ENCODE assay signal across 7 mouse cellular contexts in the genomic region with DNA sequence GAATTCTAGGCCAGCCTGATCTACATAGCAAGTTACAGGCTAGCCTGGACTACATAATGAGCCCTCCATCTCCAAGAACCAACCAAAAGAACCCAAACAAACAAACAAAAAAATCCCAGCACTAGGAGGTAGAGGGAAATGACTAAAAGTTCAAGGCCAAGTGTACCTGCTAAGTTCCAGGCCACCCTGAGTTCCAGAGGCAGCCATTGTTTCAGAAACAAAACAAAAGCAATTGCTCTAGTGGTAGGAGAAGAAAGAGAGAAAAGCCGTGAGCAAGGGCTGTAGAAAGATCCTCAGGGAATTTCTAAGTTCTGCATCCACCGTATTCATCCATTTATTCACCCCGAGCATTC. TPM values are rescaled to one million over a fixed set of nuclear protein-coding genes. Genes with fewer than 3 reads are reported as not detected.
DNase-seq lines count a peak whose midpoint lies in the region; ATAC-seq and TF ChIP-seq lines count a peak whose summit lies in the region.

No protein-coding gene starts in this region.

- no peaks in the 10 kb centered on the region for H3K9me3 ChIP-seq in embryonic facial prominence, embryonic 13.5 days
- H3K9me3 ChIP-seq in intestine, postnatal 0 days (ENCODE audit: control insufficient read depth), result no peaks in the 10 kb centered on the region
- no peaks in the 10 kb centered on the region for H3K9me3 ChIP-seq in neural tube, embryonic 15.5 days (replicated peaks)

- H3K27me3 ChIP-seq in embryonic facial prominence, embryonic 13.5 days, result no peaks in the 10 kb centered on the region
- no peaks in the 10 kb centered on the region for H3K27me3 ChIP-seq in intestine, postnatal 0 days (replicated peaks; ENCODE audit: control insufficient read depth, insufficient read depth, low read length)
- no peaks in the 10 kb centered on the region for H3K27me3 ChIP-seq in neural tube, embryonic 15.5 days (replicated peaks)

- H3K9ac ChIP-seq in embryonic facial prominence, embryonic 13.5 days, result peak overlapping the region; percentile 95
- H3K9ac ChIP-seq in intestine, postnatal 0 days (ENCODE audit: low read depth, low read length), result peak overlapping the region; percentile 95
- H3K9ac ChIP-seq in neural tube, embryonic 15.5 days (replicated peaks), result peak overlapping the region; percentile 78

- no peak for ATAC-seq in embryonic facial prominence, embryonic 13.5 days (ENCODE audit: insufficient number of reproducible peaks, insufficient read depth, low FRiP score, low TSS enrichment, low read depth)
- ATAC-seq in intestine, postnatal 0 days, result no peak
- ATAC-seq in neural tube, embryonic 15.5 days (ENCODE audit: low FRiP score), result no peak

- no peak for TF ChIP-seq POLR2A in lung, adult 2 months (IDR thresholded peaks at IDR 0.05; ENCODE audit: borderline replicate concordance, extremely low read depth, low read depth, low read length)

- peaks cover 2% of the 10 kb centered on the region; the same call in 1 of the 2 replicates for H3K4me1 ChIP-seq in lung, adult 2 months (ENCODE audit: control insufficient read depth, insufficient read depth, low read length)
- peaks cover 16% of the 10 kb centered on the region for H3K4me1 ChIP-seq in embryonic facial prominence, embryonic 13.5 days
- no peaks in the 10 kb centered on the region for H3K4me1 ChIP-seq in intestine, postnatal 0 days (replicated peaks; ENCODE audit: control insufficient read depth, insufficient read depth, low read length)
- peaks cover 17% of the 10 kb centered on the region for H3K4me1 ChIP-seq in neural tube, embryonic 15.5 days

- peak overlapping the region; percentile 97 for H3K27ac ChIP-seq in embryonic facial prominence, embryonic 13.5 days
- H3K27ac ChIP-seq in intestine, postnatal 0 days (ENCODE audit: low read depth, low read length), result peak overlapping the region; percentile 95
- peak overlapping the region; percentile 94 for H3K27ac ChIP-seq in neural tube, embryonic 15.5 days (replicated peaks)

- DNase-seq in lung, adult 2 months, result no peak
- DNase-seq in lung, postnatal 25 days (ENCODE audit: low spot score), result no peak
- no peak for DNase-seq in yolk sac, embryonic 10.5 days (ENCODE audit: low spot score)
- no peak for DNase-seq in natural killer cell, adult 2 months (ENCODE audit: low spot score in 2 of 2)

- TF ChIP-seq CTCF in lung, adult 2 months (IDR thresholded peaks at IDR 0.05; ENCODE audit: insufficient read depth, low read length), result no peak
- no peak for TF ChIP-seq CTCF in intestine, postnatal 0 days (IDR thresholded peaks at IDR 0.05; ENCODE audit: low read depth)

- peak overlapping the region; percentile 85 for H3K4me2 ChIP-seq in embryonic facial prominence, embryonic 13.5 days
- peak overlapping the region; percentile 94 for H3K4me2 ChIP-seq in intestine, postnatal 0 days (replicated peaks; ENCODE audit: low read depth)
- peak overlapping the region; percentile 95 for H3K4me2 ChIP-seq in neural tube, embryonic 15.5 days

- H3K36me3 ChIP-seq in embryonic facial prominence, embryonic 13.5 days, result peaks cover 3% of the 10 kb centered on the region; the same call in 1 of the 2 replicates
- peaks cover 5% of the 10 kb centered on the region; the same call in 1 of the 2 replicates for H3K36me3 ChIP-seq in intestine, postnatal 0 days (ENCODE audit: control insufficient read depth, insufficient read depth)
- no peaks in the 10 kb centered on the region; the same call in 1 of the 2 replicates for H3K36me3 ChIP-seq in neural tube, embryonic 15.5 days

- H3K4me3 ChIP-seq in lung, adult 2 months (replicated peaks; ENCODE audit: extremely low read depth, low read depth, low read length), result peak overlapping the region; percentile 56
- H3K4me3 ChIP-seq in embryonic facial prominence, embryonic 13.5 days, result peak overlapping the region; percentile 91
- H3K4me3 ChIP-seq in intestine, postnatal 0 days (ENCODE audit: low read depth, low read length), result peak overlapping the region; percentile 86
- peak overlapping the region; percentile 84 for H3K4me3 ChIP-seq in neural tube, embryonic 15.5 days (replicated peaks)

- WGBS in lung, adult 2 months, result under 1% methylated on average over 3 of the region's 3 CpGs
- WGBS in embryonic facial prominence, embryonic 13.5 days, result 0% methylated on average over 3 of the region's 3 CpGs
- WGBS in intestine, postnatal 0 days, result 1% methylated on average over 3 of the region's 3 CpGs
- 0% methylated on average over 3 of the region's 3 CpGs for WGBS in neural tube, embryonic 15.5 days

RNA-seq across cellular contexts. Expression of a gene that starts 1.8 kb away (rescaled TPM):
- 19.0 and 29.2 TPM in 2 replicates for polyA plus RNA-seq in lung, adult 2 months (2012; rRNA removed)
- 71.9 and 75.9 TPM in 2 replicates for polyA plus RNA-seq in embryonic facial prominence, embryonic 13.5 days (2015; fragmentation: Nextera tagmentation; extraction: Ambion mirVana)
- 119 and 135 TPM in 2 replicates for polyA plus RNA-seq in intestine, postnatal 0 days (2015; fragmentation: Nextera tagmentation; extraction: Ambion mirVana)
- polyA plus RNA-seq in neural tube, embryonic 15.5 days (2015; fragmentation: Nextera tagmentation; extraction: Ambion mirVana), result 39.0 and 55.6 TPM in 2 replicates

RNA-seq across cellular contexts. Expression of a gene that starts 26.0 kb away (rescaled TPM):
- 3.8 and 4.1 TPM in 2 replicates for polyA plus RNA-seq in lung, adult 2 months (2012; rRNA removed)
- not detected in 2 replicates for polyA plus RNA-seq in embryonic facial prominence, embryonic 13.5 days (2015; fragmentation: Nextera tagmentation; extraction: Ambion mirVana)
- not detected in 2 replicates for polyA plus RNA-seq in intestine, postnatal 0 days (2015; fragmentation: Nextera tagmentation; extraction: Ambion mirVana)
- 73.7 TPM in 1 of 2 replicates, not detected in the other for polyA plus RNA-seq in neural tube, embryonic 15.5 days (2015; fragmentation: Nextera tagmentation; extraction: Ambion mirVana)

RNA-seq across cellular contexts. Expression of a gene that starts 56.6 kb away (rescaled TPM):
- polyA plus RNA-seq in lung, adult 2 months (2012; rRNA removed), result 5.2 and 6.9 TPM in 2 replicates
- polyA plus RNA-seq in embryonic facial prominence, embryonic 13.5 days (2015; fragmentation: Nextera tagmentation; extraction: Ambion mirVana), result 12.9 and 13.7 TPM in 2 replicates
- 116 and 122 TPM in 2 replicates for polyA plus RNA-seq in intestine, postnatal 0 days (2015; fragmentation: Nextera tagmentation; extraction: Ambion mirVana)
- 48.6 and 52.2 TPM in 2 replicates for polyA plus RNA-seq in neural tube, embryonic 15.5 days (2015; fragmentation: Nextera tagmentation; extraction: Ambion mirVana)
